Mouse (Mus musculus) ES-Bruce4 (cell line): ENCODE data around the gene Gpatch2.

Source experiments
- CTCF ChIP-seq: IDR thresholded peaks from one replicate; pipeline ENCODE4 v1.8.1; 2011; ENCODE audit warnings: low read depth, low read length
- POLR2A ChIP-seq: IDR thresholded peaks from one replicate; pipeline ENCODE4 v1.8.1; 2011; ENCODE audit warnings: low read length; ENCODE audit not compliant: insufficient read depth

GRCm38 (mm10) chr1:187365424-187365823, 150.1 kb downstream of the Gpatch2 start:
- no peak for TF ChIP-seq POLR2A
- TF ChIP-seq CTCF: no peak
